Mouse (Mus musculus) activated CD4-positive, CD25-positive, alpha-beta regulatory T cell, adult 4 months (primary cell): Measurements from ENCODE around the gene Mypn. TPM values are rescaled to one million over a fixed set of nuclear protein-coding genes. Genes with fewer than 3 reads are reported as not detected.

Source experiments
- ATAC-seq: one replicate; pipeline ENCODE4 v1.8.0; 2017
- polyA plus RNA-seq, 2 experiments: library from polyadenylated mRNA; unstranded; fragments of 100-300 nt; shearing (Covaris generic); gene quantifications; one replicate each; pipeline ENCODE4 v1.2.1; 2017

The Mypn gene
- polyA plus RNA-seq, 2 experiments from 2014 or later = 0.12 TPM; not detected in 1

GRCm38 (mm10) chr10:63154226-63154625, 49.5 kb downstream of the Mypn start:
- ATAC-seq = no peak

GRCm38 (mm10) chr10:63153563-63153962, 50.2 kb downstream of the Mypn start:
- peak; percentile 49 for ATAC-seq

GRCm38 (mm10) chr10:63152358-63152757, 51.4 kb downstream of the Mypn start:
- ATAC-seq = no peak

GRCm38 (mm10) chr10:63142660-63143059, 61.1 kb downstream of the Mypn start:
- no peak for ATAC-seq

GRCm38 (mm10) chr10:63136436-63136835, 67.3 kb downstream of the Mypn start:
- no peak for ATAC-seq

- no peak for ATAC-seq
Measured at GRCm38 (mm10) chr10:63135680-63136079, 68.1 kb downstream of the Mypn start.

- no peak for ATAC-seq
Measured at GRCm38 (mm10) chr10:63133326-63133725, 70.4 kb downstream of the Mypn start.

- ATAC-seq = no peak
Measured at GRCm38 (mm10) chr10:63132356-63132755, 71.4 kb downstream of the Mypn start.

- ATAC-seq = no peak
Measured at GRCm38 (mm10) chr10:63130500-63130899, 73.3 kb downstream of the Mypn start.

- ATAC-seq = no peak
Measured at GRCm38 (mm10) chr10:63128256-63128655, 75.5 kb downstream of the Mypn start.

- ATAC-seq = no peak
Measured at GRCm38 (mm10) chr10:63127156-63127555, 76.6 kb downstream of the Mypn start.

GRCm38 (mm10) chr10:63126116-63126515, 77.6 kb downstream of the Mypn start:
- no peak for ATAC-seq

GRCm38 (mm10) chr10:63125343-63125742, 78.4 kb downstream of the Mypn start:
- ATAC-seq = no peak

- ATAC-seq = no peak
Measured at GRCm38 (mm10) chr10:63124016-63124415, 79.7 kb downstream of the Mypn start.

GRCm38 (mm10) chr10:63123141-63123540, 80.6 kb downstream of the Mypn start:
- no peak for ATAC-seq

GRCm38 (mm10) chr10:63122516-63122915, 81.2 kb downstream of the Mypn start:
- ATAC-seq = no peak

GRCm38 (mm10) chr10:63121961-63122360, 81.8 kb downstream of the Mypn start:
- ATAC-seq = no peak

GRCm38 (mm10) chr10:63119916-63120315, 83.8 kb downstream of the Mypn start:
- no peak for ATAC-seq

- ATAC-seq = no peak
Measured at GRCm38 (mm10) chr10:63117583-63117982, 86.2 kb downstream of the Mypn start.

GRCm38 (mm10) chr10:63116376-63116775, 87.4 kb downstream of the Mypn start:
- no peak for ATAC-seq

- no peak for ATAC-seq
Measured at GRCm38 (mm10) chr10:63115881-63116280, 87.9 kb downstream of the Mypn start.

- no peak for ATAC-seq
Measured at GRCm38 (mm10) chr10:63113716-63114360, 89.9 kb downstream of the Mypn start.

- ATAC-seq = no peak
Measured at GRCm38 (mm10) chr10:63113027-63113604, 90.6 kb downstream of the Mypn start.

- ATAC-seq = no peak
Measured at GRCm38 (mm10) chr10:63100657-63101056, 103.1 kb downstream of the Mypn start.
